Mouse (Mus musculus): Measurements from ENCODE around the gene Txnip. TPM values are rescaled to one million over a fixed set of nuclear protein-coding genes. Genes with fewer than 3 reads are reported as not detected.

The Txnip gene
- polyA plus RNA-seq, 1 experiment: not detected

- peaks cover 5% of the 10 kb centered on the region for H3K4me1 ChIP-seq (ENCODE audit: control insufficient read depth, insufficient read depth, low read length)
- TF ChIP-seq POLR2A (IDR thresholded peaks at IDR 0.05; ENCODE audit: insufficient read depth, low read depth, low read length): no peak
- no peak for TF ChIP-seq CTCF (IDR thresholded peaks at IDR 0.05; ENCODE audit: insufficient read depth, low read depth, low read length)
- no peak overlapping the region for H3K4me3 ChIP-seq (ENCODE audit: insufficient read depth, low read depth, low read length)
- H3K27ac ChIP-seq (ENCODE audit: insufficient read depth, low read depth, low read length): no peak overlapping the region
- 87% methylated on average over 4 of the region's 4 CpGs for WGBS
Observed at GRCm38 (mm10) chr3:96606618-96607017, 48.9 kb downstream of the Txnip start.

Other genes starting within 250 kb of the Txnip start
- not detected in 2 replicates for gene BC107364, start 105.7 kb upstream of the Txnip start, polyA plus RNA-seq (2012; ENCODE audit: insufficient read depth, insufficient read length, low replicate concordance, missing spikeins)
- not detected in 2 replicates for gene Hfe2, start 32.8 kb upstream of the Txnip start, polyA plus RNA-seq (2012; ENCODE audit: insufficient read depth, insufficient read length, low replicate concordance, missing spikeins)
- gene Gm16253, start 19.0 kb downstream of the Txnip start, polyA plus RNA-seq (2012; ENCODE audit: insufficient read depth, insufficient read length, low replicate concordance, missing spikeins): not detected in 2 replicates
- gene Polr3gl, start 36.2 kb downstream of the Txnip start, polyA plus RNA-seq (2012; ENCODE audit: insufficient read depth, insufficient read length, low replicate concordance, missing spikeins): not detected in 2 replicates
- not detected in 2 replicates for gene Ankrd34a, start 38.7 kb downstream of the Txnip start, polyA plus RNA-seq (2012; ENCODE audit: insufficient read depth, insufficient read length, low replicate concordance, missing spikeins)
- not detected in 2 replicates for gene Lix1l, start 43.2 kb downstream of the Txnip start, polyA plus RNA-seq (2012; ENCODE audit: insufficient read depth, insufficient read length, low replicate concordance, missing spikeins)
- not detected in 2 replicates for gene Rbm8a, start 72.0 kb downstream of the Txnip start, polyA plus RNA-seq (2012; ENCODE audit: insufficient read depth, insufficient read length, low replicate concordance, missing spikeins)
- gene Pex11b, start 77.4 kb downstream of the Txnip start, polyA plus RNA-seq (2012; ENCODE audit: insufficient read depth, insufficient read length, low replicate concordance, missing spikeins): not detected in 2 replicates
- gene Gm42957, start 77.5 kb downstream of the Txnip start, polyA plus RNA-seq (2012; ENCODE audit: insufficient read depth, insufficient read length, low replicate concordance, missing spikeins): not detected in 2 replicates
- not detected in 2 replicates for gene Itga10, start 87.6 kb downstream of the Txnip start, polyA plus RNA-seq (2012; ENCODE audit: insufficient read depth, insufficient read length, low replicate concordance, missing spikeins)
- gene Ankrd35, start 112.2 kb downstream of the Txnip start, polyA plus RNA-seq (2012; ENCODE audit: insufficient read depth, insufficient read length, low replicate concordance, missing spikeins): not detected in 2 replicates
- gene Pias3, start 138.4 kb downstream of the Txnip start, polyA plus RNA-seq (2012; ENCODE audit: insufficient read depth, insufficient read length, low replicate concordance, missing spikeins): not detected in 2 replicates
- not detected in 2 replicates for gene Nudt17, start 150.6 kb downstream of the Txnip start, polyA plus RNA-seq (2012; ENCODE audit: insufficient read depth, insufficient read length, low replicate concordance, missing spikeins)
- not detected in 2 replicates for gene Polr3c, start 169.7 kb downstream of the Txnip start, polyA plus RNA-seq (2012; ENCODE audit: insufficient read depth, insufficient read length, low replicate concordance, missing spikeins)
- gene Rnf115, start 169.7 kb downstream of the Txnip start, polyA plus RNA-seq (2012; ENCODE audit: insufficient read depth, insufficient read length, low replicate concordance, missing spikeins): not detected in 2 replicates